Mouse (Mus musculus) brain, embryonic 18.5 days (tissue): ENCODE results near the gene 1700021F07Rik.

Experiments used
- DNase-seq: peaks from one replicate; pipeline ENCODE4 v3.0.0-alpha.2; 2012; ENCODE audit warnings: low read depth, low spot score

Gene 1700021F07Rik

GRCm38 (mm10) chr2:173561851-173562442 lies 39.6 kb downstream of the 1700021F07Rik start:
- DNase-seq = peak; percentile 26

- DNase-seq = no peak
Measured at GRCm38 (mm10) chr2:173563336-173563735, 41.0 kb downstream of the 1700021F07Rik start.

GRCm38 (mm10) chr2:173564179-173564578 lies 41.8 kb downstream of the 1700021F07Rik start:
- DNase-seq = no peak
